Mouse (Mus musculus): ENCODE measurements around the gene Hemgn. TPM values are rescaled to one million over a fixed set of nuclear protein-coding genes. Genes with fewer than 3 reads are reported as not detected.

The Hemgn gene
- total RNA-seq, 2 experiments from 2014 or later: not detected

Other genes starting within 250 kb of the Hemgn start
- gene Xpa, start 217.2 kb downstream of the Hemgn start, total RNA-seq (2021): 1 to 10 TPM; 7.5 to 7.8 TPM
- gene Foxe1, start 69.9 kb downstream of the Hemgn start, total RNA-seq (2021): not detected
- gene Trmo, start 24.1 kb downstream of the Hemgn start, total RNA-seq (2021): 1 to 10 TPM; 3.0 to 3.1 TPM
- 10 to 100 TPM; 69.9 to 78.8 TPM for gene Anp32b, start 37.4 kb upstream of the Hemgn start, total RNA-seq (2021)
- 10 to 100 TPM; 23.6 to 29.1 TPM for gene Nans, start 75.7 kb upstream of the Hemgn start, total RNA-seq (2021)
- gene Trim14, start 122.6 kb upstream of the Hemgn start, total RNA-seq (2021): under 1 TPM; 0.66 to 0.93 TPM
- under 1 TPM; 0.27 to 0.66 TPM for gene Coro2a, start 188.7 kb upstream of the Hemgn start, total RNA-seq (2021)
- gene Tbc1d2, start 236.7 kb upstream of the Hemgn start, total RNA-seq (2021): 1 to 10 TPM; 1.1 TPM

All from gastrocnemius, postnatal 14 days (tissue).